Mouse (Mus musculus) layer of hippocampus, postnatal 25 days (tissue): ENCODE measurements at regions not wholly inside any gene's neighbourhood (a gene's known extent, or its start where the extent isn't known, plus 50 kb on each side); places are given as distances from the start of the nearest gene placed in this dataset.
A peak's percentile ranks its signal among the peaks of the same experiment; 100 is the strongest.

Experiments used
- DNase-seq, 2 experiments: peaks; one replicate each; pipeline ENCODE4 v3.0.0; 2022; ENCODE audit warnings: mixed read lengths in 2 of 2, low spot score in 1 of 2; ENCODE audit errors: extremely low spot score in 1 of 2

DNA sequence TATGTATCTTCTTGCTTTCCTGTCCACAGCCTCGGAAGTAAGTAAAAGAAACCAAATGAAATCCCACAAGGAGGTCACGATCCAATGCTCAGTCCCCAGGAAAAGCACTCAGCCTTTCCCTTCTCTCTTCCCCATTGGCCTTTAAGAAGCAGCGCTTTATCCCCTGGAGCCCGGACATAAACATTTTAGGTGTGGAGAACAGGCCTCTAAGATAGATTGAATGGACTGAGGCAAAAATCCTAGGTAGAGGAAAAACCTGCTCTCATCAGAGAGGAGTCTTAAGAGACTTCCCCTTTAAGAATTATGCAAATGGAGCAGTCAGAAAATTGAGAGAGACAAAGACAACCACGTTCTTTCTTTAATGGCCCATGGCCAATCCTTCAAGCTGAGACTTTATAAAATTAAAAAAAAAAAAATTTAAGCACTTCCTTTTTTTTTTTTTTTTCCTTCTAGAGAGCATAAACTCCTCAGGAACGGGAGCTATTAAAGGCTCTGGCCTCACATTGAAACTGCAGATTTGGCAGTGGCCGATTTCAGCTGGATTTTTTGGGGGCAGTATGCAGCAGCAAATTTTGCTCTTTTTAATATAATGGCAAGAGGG lies 1020.5 kb downstream of the 9330182O14Rik start:
- no peak for DNase-seq

DNA sequence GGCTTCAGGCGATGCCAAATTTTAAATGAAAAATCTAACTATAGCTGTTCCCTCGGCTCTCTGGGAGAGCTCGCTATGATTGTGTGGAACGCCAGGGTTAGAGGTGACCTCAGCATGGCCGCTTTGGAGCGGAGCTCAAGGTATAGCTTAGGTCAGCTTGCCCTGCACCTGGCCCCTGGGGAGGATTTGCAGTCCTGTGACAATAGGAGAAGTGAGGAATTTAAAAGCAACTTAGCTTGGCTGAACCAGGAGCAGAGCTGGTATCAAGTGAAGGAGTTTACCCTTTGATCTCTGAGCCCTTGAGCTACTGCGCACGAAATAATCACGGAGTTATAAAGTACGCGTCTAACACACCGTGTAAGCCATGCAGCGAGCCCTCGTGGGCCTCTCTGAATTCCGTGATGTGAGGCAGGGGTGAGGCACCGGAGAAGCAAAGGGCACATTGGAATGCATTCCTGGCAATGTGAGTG lies 1021.0 kb downstream of the 9330182O14Rik start:
- peak in 1 of 2 experiments; percentile 14 for DNase-seq

DNA sequence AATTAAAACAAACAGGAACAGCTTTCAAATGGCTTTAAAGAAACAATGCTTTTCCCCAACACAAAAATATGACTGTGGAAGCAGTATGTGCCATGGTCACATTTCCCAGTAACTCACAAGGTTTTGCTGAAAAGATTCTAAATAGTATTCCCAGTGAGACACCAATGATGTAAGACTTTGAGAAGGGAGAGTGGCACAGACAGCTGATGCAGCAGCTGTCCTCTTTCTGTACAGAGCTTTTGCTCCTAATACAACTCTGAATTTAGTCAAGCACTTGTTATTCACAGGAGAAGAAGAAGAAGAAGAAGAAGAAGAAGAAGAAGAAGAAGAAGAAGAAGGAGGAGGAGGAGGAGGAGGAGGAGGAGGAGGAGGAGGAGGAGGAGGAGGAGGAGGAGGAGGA lies 1023.6 kb downstream of the 9330182O14Rik start:
- no peak for DNase-seq

DNA sequence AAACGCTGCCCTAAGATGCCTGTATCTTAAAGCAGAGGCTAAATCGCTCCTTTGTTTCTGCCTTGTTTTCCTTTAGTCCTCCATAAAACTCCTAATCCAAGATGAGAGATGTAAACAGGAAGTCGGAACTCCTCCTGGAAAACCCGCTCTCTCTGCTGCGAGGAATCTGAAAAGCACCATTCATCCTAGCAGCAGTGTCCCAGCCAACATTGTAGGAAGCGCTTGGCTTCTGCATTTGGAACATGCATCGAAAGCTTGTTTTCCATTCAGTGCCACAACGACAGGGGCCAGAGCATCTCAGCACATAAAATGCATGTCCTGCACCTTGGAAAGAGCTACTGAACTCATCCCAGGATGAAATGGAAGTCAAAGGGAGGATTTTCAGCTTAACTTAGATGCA lies 1028.1 kb downstream of the 9330182O14Rik start:
- DNase-seq: peak; percentile 13 to 20

DNA sequence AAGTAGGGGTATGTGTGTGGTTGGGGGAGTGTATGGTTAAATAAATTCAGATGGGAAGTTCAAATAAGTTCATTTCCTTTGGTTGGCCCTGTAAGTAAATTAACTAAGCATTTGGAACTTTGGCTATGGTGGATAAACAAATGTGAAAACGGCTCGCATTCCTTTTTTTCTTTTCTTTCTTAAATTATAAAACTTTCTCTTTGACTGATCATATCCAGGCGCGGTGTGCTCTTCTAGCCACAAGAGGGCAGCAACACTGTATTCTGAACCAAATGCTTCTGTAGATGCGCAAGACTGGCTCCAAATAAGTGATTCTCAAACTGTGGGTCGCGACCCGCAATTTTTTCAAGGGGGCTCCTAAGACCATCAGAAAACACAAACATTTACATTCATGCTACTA lies 1028.6 kb downstream of the 9330182O14Rik start:
- peak; percentile 17 to 56 for DNase-seq

DNA sequence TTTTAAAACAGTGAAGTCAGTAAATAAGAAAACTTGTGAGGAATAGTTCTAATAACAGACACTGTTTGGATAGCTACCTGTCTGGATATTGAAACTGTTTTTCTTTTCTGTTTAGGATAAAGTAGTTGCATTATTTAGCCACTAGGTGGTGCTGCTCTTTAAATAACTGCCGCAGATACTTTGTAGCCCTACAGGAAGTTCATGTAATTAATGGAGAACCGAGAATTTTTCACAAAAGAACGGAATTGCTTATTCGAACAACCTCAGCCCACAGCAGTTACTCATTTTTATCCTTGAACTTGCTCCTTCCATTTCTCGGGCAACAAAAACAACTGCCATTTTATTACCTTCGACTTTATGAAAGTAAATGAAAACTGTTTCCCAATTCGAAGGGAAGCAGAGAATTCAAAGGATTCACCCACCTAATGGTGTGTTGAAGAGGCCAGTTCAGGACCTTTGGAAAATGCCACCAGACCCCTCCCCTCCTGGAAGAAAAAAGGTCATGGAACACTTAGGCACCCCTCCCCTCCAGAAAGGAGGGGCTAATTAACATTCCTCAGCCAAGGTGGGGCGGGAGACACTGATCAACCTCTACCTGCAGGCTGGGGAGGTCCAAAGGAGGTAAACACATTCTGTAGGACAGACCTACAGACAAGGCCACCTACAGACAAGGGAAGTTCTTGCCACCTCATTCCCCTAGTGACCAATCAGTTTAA lies 1029.6 kb downstream of the 9330182O14Rik start:
- DNase-seq: no peak

DNA sequence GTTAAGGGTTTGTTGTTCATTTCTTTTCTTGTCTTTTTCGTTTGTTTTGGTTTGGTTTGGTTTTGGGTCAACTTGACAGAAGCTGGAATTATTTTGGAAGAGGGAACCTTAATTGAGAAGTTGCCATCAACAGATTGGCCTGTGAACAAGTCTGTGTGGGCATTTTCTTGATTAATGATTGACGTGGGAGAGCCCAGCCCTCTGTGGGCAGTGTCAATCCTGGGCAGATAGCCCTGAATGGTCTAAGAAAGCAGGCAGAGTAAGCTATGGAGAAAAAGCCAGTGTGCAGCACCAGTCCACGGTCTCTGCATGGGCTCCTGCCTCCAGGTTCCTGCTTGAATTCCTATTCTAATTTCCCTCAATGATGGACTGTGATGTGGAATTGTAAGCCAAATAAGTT lies 1031.4 kb downstream of the 9330182O14Rik start:
- no peak for DNase-seq

DNA sequence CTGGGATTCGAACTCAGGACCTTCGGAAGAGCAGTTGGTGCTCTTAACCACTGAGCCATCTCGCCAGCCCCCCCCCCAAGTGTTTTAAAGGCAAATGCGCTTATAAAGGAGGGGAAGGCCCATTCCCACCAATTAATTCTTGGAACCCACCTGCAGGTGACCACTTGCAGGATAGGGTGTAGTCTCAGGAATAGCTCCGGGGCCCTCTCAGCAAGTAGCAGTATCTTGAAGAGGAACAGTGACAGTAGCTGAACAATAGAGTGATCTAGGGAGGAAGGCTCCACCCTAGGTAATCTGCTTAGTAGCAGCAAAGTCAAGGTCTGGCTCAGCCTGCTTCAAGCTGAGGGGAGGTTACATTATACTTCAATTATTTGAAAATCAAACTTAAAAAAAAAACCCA lies 1056.6 kb downstream of the 9330182O14Rik start:
- DNase-seq: no peak

DNA sequence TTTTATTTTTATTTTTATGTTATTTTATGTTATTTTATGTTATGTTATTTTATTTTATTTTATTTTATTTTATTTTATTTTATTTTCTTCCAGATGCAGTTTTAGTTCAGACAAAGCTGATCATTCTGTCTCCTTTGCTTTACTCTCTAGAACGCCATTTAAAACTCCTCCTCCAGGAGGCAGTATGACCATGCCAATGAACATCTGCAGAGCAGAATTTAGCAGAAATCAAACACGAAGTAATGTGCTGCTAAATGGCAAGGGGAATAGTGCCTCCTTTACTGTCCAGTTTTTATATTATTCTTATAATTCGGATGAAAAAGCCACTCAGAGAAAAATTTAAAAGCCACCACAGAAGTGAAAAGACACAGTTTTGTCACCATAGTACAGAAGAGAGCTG lies 1059.1 kb downstream of the 9330182O14Rik start:
- peak; percentile 33 to 73 for DNase-seq

DNA sequence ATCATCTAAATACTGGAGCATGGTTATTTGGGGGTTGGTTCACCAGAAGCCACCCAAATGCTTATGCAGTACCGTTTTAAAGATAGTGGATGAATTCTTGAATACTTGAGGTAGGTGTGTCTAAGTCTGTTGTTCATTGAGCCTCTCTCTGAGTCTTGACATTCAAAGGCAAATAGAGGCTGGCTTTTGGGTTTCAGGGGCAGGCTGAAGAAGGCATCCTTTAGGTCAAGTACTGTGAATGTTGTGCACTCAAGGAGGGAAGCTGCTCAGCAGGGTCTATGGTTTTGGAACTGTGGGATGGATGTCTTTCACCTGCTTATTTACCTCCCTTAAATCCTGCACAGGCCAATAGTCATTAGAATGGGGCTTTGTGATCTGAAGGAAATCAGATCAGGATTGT lies 1089.6 kb downstream of the 9330182O14Rik start:
- DNase-seq: no peak

DNA sequence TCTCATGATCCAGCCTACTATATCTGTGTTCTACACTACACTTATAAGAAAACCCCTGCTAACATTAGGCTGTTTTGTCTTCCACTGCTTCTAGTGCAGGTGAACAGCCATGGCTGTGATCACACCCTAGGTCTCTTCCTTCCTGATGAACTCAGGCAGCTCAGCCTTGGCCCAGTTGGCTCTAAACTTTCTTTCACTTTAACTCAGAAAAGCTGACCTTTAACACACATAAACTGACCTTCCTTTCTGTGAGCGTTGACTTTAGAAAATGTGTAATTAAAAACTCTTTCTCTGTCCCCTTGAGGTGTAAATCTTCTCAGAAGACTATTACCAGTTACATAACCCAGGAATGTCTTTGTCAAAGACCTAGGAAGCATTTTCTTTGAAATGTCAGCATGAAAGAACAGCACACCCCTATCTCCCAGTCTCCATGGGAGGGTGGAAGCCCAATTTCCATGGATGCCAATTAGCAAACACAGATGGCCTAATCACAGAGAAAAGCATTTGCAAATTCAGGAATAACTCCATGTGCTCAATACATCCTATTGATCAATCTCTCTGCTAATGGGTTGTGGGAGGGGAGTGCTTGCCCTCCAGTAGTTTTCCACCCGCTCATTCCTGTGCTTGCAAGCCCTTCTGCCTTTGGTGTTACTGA lies 1098.4 kb downstream of the 9330182O14Rik start:
- DNase-seq: no peak
